Mouse (Mus musculus) bone marrow macrophage, adult 2 months (primary cell): Measurements from ENCODE around the gene Mcm9.
"Not testable (repeated sequence)": the region's sequence is repeated elsewhere in the genome, so short reads cannot be mapped to it uniquely, and the experiment has no call there.

Source experiments
- CTCF ChIP-seq: IDR thresholded peaks from 2 replicates; pipeline ENCODE4 v1.5.1; 2012; ENCODE audit warnings: low read depth, mild to moderate bottlenecking, low read length, moderate library complexity
- POLR2A ChIP-seq: IDR thresholded peaks from 2 replicates; pipeline ENCODE4 v1.6.1; 2012; ENCODE audit warnings: mild to moderate bottlenecking, low read depth, low read length, borderline replicate concordance

DNA sequence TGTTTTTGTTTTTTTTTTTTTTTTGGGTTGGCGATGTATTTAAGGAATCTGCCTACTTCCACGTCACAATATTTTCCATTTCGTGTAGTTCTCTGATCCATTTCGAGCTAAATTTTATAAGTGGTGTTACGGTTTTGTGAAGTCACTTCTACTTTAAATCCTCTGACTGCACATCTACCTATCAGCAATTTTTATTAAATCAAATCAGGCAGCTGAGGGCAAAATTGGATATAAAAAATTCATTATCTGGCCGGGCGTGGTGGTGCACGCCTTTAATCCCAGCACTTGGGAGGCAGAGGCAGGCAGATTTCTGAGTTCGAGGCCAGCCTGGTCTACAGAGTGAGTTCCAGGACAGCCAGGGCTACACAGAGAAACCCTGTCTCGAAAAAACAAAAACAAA, at the start of gene Mcm9:
- not testable (repeated sequence) for TF ChIP-seq POLR2A, CTCF
